Mouse (Mus musculus) cortical plate, adult 2 months (tissue): ENCODE measurements around the gene Cyp27b1. TPM values are rescaled to one million over a fixed set of nuclear protein-coding genes. Genes with fewer than 3 reads are reported as not detected.

Experiments
- H3K27ac ChIP-seq: fragments of 200-500 bp; 2 replicates; pipeline ENCODE4 v1.5.1; 2012; ENCODE audit warnings: low read length, control low read depth, inconsistent platforms; ENCODE audit not compliant: insufficient read depth
- H3K4me1 ChIP-seq: fragments of 200-500 bp; 2 replicates; pipeline ENCODE4 v1.6.1; 2011; ENCODE audit warnings: low read length; ENCODE audit not compliant: control insufficient read depth, insufficient read depth
- H3K4me3 ChIP-seq: fragments of 200-500 bp; 2 replicates; pipeline ENCODE4 v1.5.1; 2011; ENCODE audit warnings: mild to moderate bottlenecking, low read length, control low read depth; ENCODE audit not compliant: insufficient read depth
- CTCF ChIP-seq: fragments of 200-500 bp; IDR thresholded peaks from 2 replicates; pipeline ENCODE4 v1.5.1; 2011; ENCODE audit warnings: mild to moderate bottlenecking, control low read depth, low read length; ENCODE audit not compliant: insufficient read depth; ENCODE audit errors: extremely low read depth
- POLR2A ChIP-seq: fragments of 200-500 bp; IDR thresholded peaks from 2 replicates; pipeline ENCODE4 v1.6.1; 2011; ENCODE audit warnings: mild to moderate bottlenecking, low read length, control low read depth; ENCODE audit not compliant: insufficient read depth; ENCODE audit errors: extremely low read depth
- polyA plus RNA-seq: library from polyadenylated mRNA; depleted of rRNA; stranded (reverse); fragments of >200 nt; gene quantifications from 2 replicates; pipeline ENCODE4 v1.2.3, GENCODE M21; 2012

The Cyp27b1 gene
- polyA plus RNA-seq, 1 experiment: 0.67 TPM

DNA sequence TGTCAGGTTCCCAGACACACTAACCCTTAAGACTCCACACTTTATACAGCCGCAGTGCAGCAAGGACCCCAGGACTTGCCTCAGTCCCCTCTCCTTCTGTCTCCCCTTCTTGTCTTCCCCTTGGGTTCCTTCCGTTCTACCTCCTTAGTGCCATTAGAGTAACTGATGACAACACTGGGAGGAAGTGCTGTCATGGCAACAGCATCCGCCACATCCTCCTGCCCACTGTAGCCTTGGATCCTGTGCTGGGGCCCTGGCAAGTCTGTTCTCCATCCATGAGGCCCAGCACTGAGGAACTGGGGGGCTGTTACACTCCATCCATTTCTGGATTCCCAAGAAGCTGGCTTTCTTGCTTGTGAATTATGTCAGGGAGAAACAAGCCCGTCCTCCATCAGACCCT, 28.0 kb downstream of the Cyp27b1 start:
- Histone ChIP-seq H3K27ac (no peak overlapping the region; the same call in 1 of the 2 replicates), H3K4me1 (peaks cover 3% of the 10 kb centered on the region; the same call in 1 of the 2 replicates), H3K4me3 (no peak overlapping the region)
- no peak for TF ChIP-seq CTCF
- TF ChIP-seq POLR2A: peak; percentile 44; the same call in 1 of the 2 replicates

DNA sequence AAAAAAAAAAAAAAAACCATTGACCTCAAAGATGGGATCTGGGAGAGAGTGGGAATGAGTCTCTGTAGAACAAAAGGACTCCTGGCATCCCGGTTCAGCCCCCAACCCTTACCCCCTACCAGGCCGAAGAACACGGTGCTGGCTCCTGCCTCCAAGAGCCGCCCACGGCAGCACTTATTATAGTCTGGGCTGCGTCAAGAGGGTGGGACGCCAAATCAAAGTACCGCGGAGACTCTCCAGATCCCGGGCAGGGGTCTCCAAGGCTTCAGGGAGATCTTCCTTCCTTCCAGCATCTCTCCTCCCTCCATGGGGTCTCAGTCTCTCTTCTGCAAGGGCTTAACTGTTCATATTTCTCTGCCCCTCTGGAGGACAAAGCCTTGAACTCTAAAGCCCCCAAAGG, 29.5 kb downstream of the Cyp27b1 start:
- TF ChIP-seq POLR2A (peak; percentile 38; the same call in 1 of the 2 replicates), CTCF (no peak)
- Histone ChIP-seq H3K27ac (peak overlapping the region; percentile 95), H3K4me3 (peak overlapping the region; percentile 48), H3K4me1 (peaks cover 6% of the 10 kb centered on the region; the same call in 1 of the 2 replicates)

GRCm38 (mm10) chr10:127078001-127078676, 30.1 kb downstream of the Cyp27b1 start:
- peak overlapping the region; percentile 95 for H3K27ac ChIP-seq
- peak overlapping the region; percentile 48 for H3K4me3 ChIP-seq
- H3K4me1 ChIP-seq: peaks cover 12% of the 10 kb centered on the region
- TF ChIP-seq CTCF (no peak), POLR2A (peak; percentile 81)

DNA sequence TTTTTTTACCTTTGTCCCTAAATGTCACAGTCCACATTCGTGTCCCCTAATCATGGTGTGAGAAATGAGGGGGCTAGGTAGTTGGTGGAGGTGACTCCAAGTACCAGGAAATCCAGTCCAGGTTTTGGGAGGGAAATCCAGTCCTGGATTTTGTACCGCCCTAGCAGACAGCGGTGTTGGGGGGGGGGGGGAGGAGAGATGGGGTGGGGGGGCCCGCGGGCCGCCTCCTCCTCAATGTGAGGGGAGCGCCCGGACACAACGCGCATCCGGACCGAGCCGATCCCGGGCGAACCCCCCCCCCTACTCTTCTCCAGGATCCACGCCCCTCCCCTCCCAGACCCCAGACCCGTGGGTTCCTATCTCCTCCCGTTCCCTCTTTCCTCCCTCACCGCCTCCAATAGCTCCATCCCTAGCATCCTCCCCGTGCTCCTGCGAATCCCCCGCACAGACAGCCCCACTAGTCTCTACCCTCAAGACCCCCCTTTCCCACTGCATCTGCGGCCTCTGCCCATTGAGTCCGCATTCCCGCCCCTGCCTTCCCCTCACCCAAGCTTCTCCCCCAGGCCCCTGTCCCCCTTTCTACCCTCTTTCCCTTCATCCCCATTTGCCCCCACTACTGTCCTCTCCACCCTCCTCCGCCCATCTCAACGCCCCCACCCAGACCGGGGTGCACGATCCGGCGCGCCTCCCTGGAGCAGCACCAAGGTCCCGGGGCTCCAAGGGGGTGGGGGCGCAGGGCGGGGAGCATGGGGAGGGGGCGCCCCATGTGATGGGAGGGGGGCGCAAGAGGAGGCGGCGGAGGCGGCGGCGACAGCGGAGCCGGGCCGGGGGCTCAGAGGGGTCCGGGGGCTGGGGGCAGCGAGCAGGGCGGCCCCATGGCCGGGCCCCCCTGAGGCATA, 30.9 kb downstream of the Cyp27b1 start:
- H3K4me1 ChIP-seq: peaks cover 15% of the 10 kb centered on the region
- H3K4me3 ChIP-seq: peak overlapping the region; percentile 48
- H3K27ac ChIP-seq: peak overlapping the region; percentile 83
- TF ChIP-seq CTCF: no peak
- TF ChIP-seq POLR2A: peak; percentile 53; the same call in 1 of the 2 replicates

- peak overlapping the region; percentile 48 for H3K4me3 ChIP-seq
- TF ChIP-seq POLR2A (no peak), CTCF (0 out of 2 replicates have a peak, but pooled peaks have one; percentile 3)
- peaks cover 15% of the 10 kb centered on the region for H3K4me1 ChIP-seq
- peak overlapping the region; percentile 32 for H3K27ac ChIP-seq
Observed at GRCm38 (mm10) chr10:127079665-127080391, 31.8 kb downstream of the Cyp27b1 start.

- Histone ChIP-seq H3K4me1 (peaks cover 14% of the 10 kb centered on the region), H3K27ac (peak overlapping the region; percentile 96), H3K4me3 (peak overlapping the region; percentile 48)
- TF ChIP-seq POLR2A (peak; percentile 73), CTCF (no peak)
Observed at GRCm38 (mm10) chr10:127080901-127081780, 33.1 kb downstream of the Cyp27b1 start.

DNA sequence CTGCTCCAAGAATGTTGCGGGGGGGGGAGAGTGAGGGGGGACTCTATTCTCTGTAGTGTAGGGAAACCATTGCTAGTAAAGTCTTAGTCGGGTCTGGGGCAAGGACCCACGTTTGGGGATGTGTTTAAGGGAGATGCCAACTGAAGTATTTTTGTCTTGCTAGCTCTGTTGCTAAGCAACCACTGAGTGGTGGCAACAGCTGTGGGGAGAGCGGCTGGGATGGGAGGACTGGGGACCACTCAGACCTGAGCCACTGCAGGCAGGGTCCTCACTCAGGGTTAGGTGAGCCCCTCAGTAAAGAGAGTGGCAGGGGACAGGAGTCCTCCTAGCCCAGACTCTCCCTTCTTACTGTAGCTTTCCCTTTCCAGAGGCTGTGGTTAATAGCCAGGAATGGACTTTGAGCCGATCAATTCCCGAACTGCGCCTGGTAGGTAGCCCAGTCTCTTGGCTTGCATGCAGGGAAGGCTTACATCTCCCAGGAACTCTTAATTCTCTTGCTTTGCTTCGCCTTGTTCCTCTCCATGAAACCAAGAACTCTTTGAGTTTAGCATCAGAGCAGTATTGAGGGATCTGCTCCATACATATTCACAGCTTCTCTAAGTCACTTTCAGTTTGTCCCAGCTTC, 34.1 kb downstream of the Cyp27b1 start:
- peak overlapping the region; percentile 96 for H3K27ac ChIP-seq
- H3K4me3 ChIP-seq: peak overlapping the region; percentile 48
- peaks cover 11% of the 10 kb centered on the region for H3K4me1 ChIP-seq
- TF ChIP-seq POLR2A: no peak

DNA sequence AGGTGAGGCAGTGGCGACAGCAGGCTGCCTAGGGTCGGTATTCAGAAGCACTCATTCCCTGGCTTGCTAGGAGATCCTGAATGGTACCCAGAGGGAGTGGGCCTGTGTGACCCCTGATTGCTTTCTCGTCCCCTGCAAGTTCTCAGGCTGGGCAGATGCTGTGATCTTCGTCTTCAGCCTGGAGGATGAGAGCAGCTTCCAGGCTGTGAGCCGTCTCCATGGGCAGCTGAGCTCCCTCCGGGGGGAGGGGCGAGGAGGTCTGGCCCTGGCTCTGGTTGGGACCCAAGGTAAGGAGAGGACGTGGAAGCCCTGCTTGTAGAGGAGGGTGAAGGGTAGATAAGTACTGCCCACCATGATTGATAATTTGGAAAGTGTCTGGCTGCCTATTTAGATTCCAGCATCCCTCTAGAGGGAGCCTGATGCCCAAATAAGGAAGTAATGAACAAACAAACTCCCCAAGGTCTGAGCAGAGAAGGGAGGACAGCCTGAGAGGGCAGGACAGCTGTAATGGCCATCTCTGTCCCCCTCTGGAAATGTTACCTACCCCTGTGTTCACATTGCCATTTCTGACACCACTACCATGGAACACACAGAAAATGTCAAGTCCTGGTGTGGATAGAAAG, 35.4 kb downstream of the Cyp27b1 start:
- no peak for TF ChIP-seq POLR2A
- TF ChIP-seq CTCF: no peak
- Histone ChIP-seq H3K27ac (no peak overlapping the region), H3K4me3 (peak overlapping the region; percentile 48; the same call in 1 of the 2 replicates), H3K4me1 (peaks cover 11% of the 10 kb centered on the region)
